Mouse (Mus musculus) ES-Bruce4 (cell line): ENCODE measurements around the gene Prlh.

Source experiments
- CTCF ChIP-seq: IDR thresholded peaks from one replicate; pipeline ENCODE4 v1.8.1; 2011; ENCODE audit warnings: low read depth, low read length
- POLR2A ChIP-seq: IDR thresholded peaks from one replicate; pipeline ENCODE4 v1.8.1; 2011; ENCODE audit warnings: low read length; ENCODE audit not compliant: insufficient read depth

GRCm38 (mm10) chr1:90949309-90949708, 3.6 kb upstream of the Prlh start:
- TF ChIP-seq POLR2A (no peak), CTCF (no peak)
